Mouse (Mus musculus): ENCODE data around the gene Tspan18. TPM values are rescaled to one million over a fixed set of nuclear protein-coding genes. Genes with fewer than 3 reads are reported as not detected.

The Tspan18 gene
- total and polyA plus RNA-seq, 2 experiments = 0.55 to 2.4 TPM

GRCm38 (mm10) chr2:93206126-93206525 is 128.2 kb downstream of the Tspan18 start:
- 97% methylated on average over 1 of the region's 1 CpGs for WGBS
- Histone ChIP-seq H3K4me1 (ENCODE audit: control insufficient read depth, insufficient read depth, low read length) (no peaks in the 10 kb centered on the region), H3K27me3 (ENCODE audit: control insufficient read depth, insufficient read depth, low read length) (no peaks in the 10 kb centered on the region), H3K9ac (ENCODE audit: low read depth, low read length) (no peak overlapping the region), H3K27ac (replicated peaks; ENCODE audit: insufficient read depth, low read depth, low read length) (no peak overlapping the region), H3K36me3 (ENCODE audit: control insufficient read depth, insufficient read depth, low read length) (no peaks in the 10 kb centered on the region), H3K4me3 (ENCODE audit: insufficient read depth, low read depth, low read length) (no peak overlapping the region), H3K79me2 (ENCODE audit: control insufficient read depth, insufficient read depth, low read length) (no peaks in the 10 kb centered on the region)
- DNase-seq (ENCODE audit: extremely low read depth, low read depth, low spot score) = no peak
- TF ChIP-seq CTCF (IDR thresholded peaks at IDR 0.05; ENCODE audit: low read depth, low read length) (no peak), POLR2A (IDR thresholded peaks at IDR 0.05; ENCODE audit: extremely low read depth, insufficient read depth, low read length) (no peak)

- no peak overlapping the region for H3K4me3 ChIP-seq (ENCODE audit: insufficient read depth, low read depth, low read length)
- H3K4me1 ChIP-seq (ENCODE audit: control insufficient read depth, insufficient read depth, low read length) = no peaks in the 10 kb centered on the region
- H3K27ac ChIP-seq (replicated peaks; ENCODE audit: insufficient read depth, low read depth, low read length) = no peak overlapping the region
- no peaks in the 10 kb centered on the region for H3K36me3 ChIP-seq (ENCODE audit: control insufficient read depth, insufficient read depth, low read length)
- H3K27me3 ChIP-seq (ENCODE audit: control insufficient read depth, insufficient read depth, low read length) = no peaks in the 10 kb centered on the region
- no peaks in the 10 kb centered on the region for H3K79me2 ChIP-seq (ENCODE audit: control insufficient read depth, insufficient read depth, low read length)
- TF ChIP-seq POLR2A (IDR thresholded peaks at IDR 0.05; ENCODE audit: extremely low read depth, insufficient read depth, low read length) (no peak), CTCF (IDR thresholded peaks at IDR 0.05; ENCODE audit: low read depth, low read length) (no peak)
- no peak overlapping the region for H3K9ac ChIP-seq (ENCODE audit: low read depth, low read length)
- WGBS = 75% methylated on average over 6 of the region's 6 CpGs
- DNase-seq (ENCODE audit: extremely low read depth, low read depth, low spot score) = no peak
Measured at GRCm38 (mm10) chr2:93204571-93204970, 129.7 kb downstream of the Tspan18 start.

- H3K9ac ChIP-seq (ENCODE audit: low read depth, low read length) = no peak overlapping the region
- no peaks in the 10 kb centered on the region for H3K27me3 ChIP-seq (ENCODE audit: control insufficient read depth, insufficient read depth, low read length)
- H3K4me1 ChIP-seq (ENCODE audit: control insufficient read depth, insufficient read depth, low read length) = no peaks in the 10 kb centered on the region
- no peaks in the 10 kb centered on the region for H3K36me3 ChIP-seq (ENCODE audit: control insufficient read depth, insufficient read depth, low read length)
- no peak overlapping the region for H3K27ac ChIP-seq (replicated peaks; ENCODE audit: insufficient read depth, low read depth, low read length)
- WGBS = 8% methylated on average over 10 of the region's 10 CpGs
- TF ChIP-seq CTCF (IDR thresholded peaks at IDR 0.05; ENCODE audit: low read depth, low read length) (peak; percentile 79), POLR2A (IDR thresholded peaks at IDR 0.05; ENCODE audit: extremely low read depth, insufficient read depth, low read length) (no peak)
- DNase-seq (ENCODE audit: extremely low read depth, low read depth, low spot score) = peak; percentile 77
- no peaks in the 10 kb centered on the region for H3K79me2 ChIP-seq (ENCODE audit: control insufficient read depth, insufficient read depth, low read length)
- no peak overlapping the region for H3K4me3 ChIP-seq (ENCODE audit: insufficient read depth, low read depth, low read length)
Measured at GRCm38 (mm10) chr2:93203682-93204081, 130.6 kb downstream of the Tspan18 start.

- WGBS = 67% methylated on average over 1 of the region's 1 CpGs
Measured at GRCm38 (mm10) chr2:93202782-93203181, 131.5 kb downstream of the Tspan18 start.

GRCm38 (mm10) chr2:93201997-93202396 is 132.3 kb downstream of the Tspan18 start:
- TF ChIP-seq POLR2A (IDR thresholded peaks at IDR 0.05; ENCODE audit: extremely low read depth, insufficient read depth, low read length) (no peak), CTCF (IDR thresholded peaks at IDR 0.05; ENCODE audit: low read depth, low read length) (no peak)
- H3K9ac ChIP-seq (ENCODE audit: low read depth, low read length) = no peak overlapping the region
- H3K27me3 ChIP-seq (ENCODE audit: control insufficient read depth, insufficient read depth, low read length) = no peaks in the 10 kb centered on the region
- H3K4me3 ChIP-seq (ENCODE audit: insufficient read depth, low read depth, low read length) = no peak overlapping the region
- no peak overlapping the region for H3K27ac ChIP-seq (replicated peaks; ENCODE audit: insufficient read depth, low read depth, low read length)
- 83% methylated on average over 3 of the region's 3 CpGs for WGBS
- H3K79me2 ChIP-seq (ENCODE audit: control insufficient read depth, insufficient read depth, low read length) = no peaks in the 10 kb centered on the region
- no peak for DNase-seq (ENCODE audit: extremely low read depth, low read depth, low spot score)
- no peaks in the 10 kb centered on the region for H3K4me1 ChIP-seq (ENCODE audit: control insufficient read depth, insufficient read depth, low read length)
- no peaks in the 10 kb centered on the region for H3K36me3 ChIP-seq (ENCODE audit: control insufficient read depth, insufficient read depth, low read length)

More at GRCm38 (mm10) chr2:93202782-93203181, 131.5 kb downstream of the Tspan18 start:
- no peak for DNase-seq (ENCODE audit: extremely low read depth, low read depth, low spot score)
- Histone ChIP-seq H3K27ac (replicated peaks; ENCODE audit: insufficient read depth, low read depth, low read length) (no peak overlapping the region), H3K27me3 (ENCODE audit: control insufficient read depth, insufficient read depth, low read length) (no peaks in the 10 kb centered on the region), H3K79me2 (ENCODE audit: control insufficient read depth, insufficient read depth, low read length) (no peaks in the 10 kb centered on the region), H3K9ac (ENCODE audit: low read depth, low read length) (no peak overlapping the region), H3K36me3 (ENCODE audit: control insufficient read depth, insufficient read depth, low read length) (no peaks in the 10 kb centered on the region), H3K4me3 (ENCODE audit: insufficient read depth, low read depth, low read length) (no peak overlapping the region), H3K4me1 (ENCODE audit: control insufficient read depth, insufficient read depth, low read length) (no peaks in the 10 kb centered on the region)
- no peak for TF ChIP-seq POLR2A (IDR thresholded peaks at IDR 0.05; ENCODE audit: extremely low read depth, insufficient read depth, low read length)
- no peak for TF ChIP-seq CTCF (IDR thresholded peaks at IDR 0.05; ENCODE audit: low read depth, low read length)

- no peaks in the 10 kb centered on the region for H3K27me3 ChIP-seq (ENCODE audit: control insufficient read depth, insufficient read depth, low read length)
- TF ChIP-seq POLR2A (IDR thresholded peaks at IDR 0.05; ENCODE audit: extremely low read depth, insufficient read depth, low read length) = no peak
- TF ChIP-seq CTCF (IDR thresholded peaks at IDR 0.05; ENCODE audit: low read depth, low read length) = no peak
- no peak for DNase-seq (ENCODE audit: extremely low read depth, low read depth, low spot score)
- H3K4me1 ChIP-seq (ENCODE audit: control insufficient read depth, insufficient read depth, low read length) = no peaks in the 10 kb centered on the region
- no peak overlapping the region for H3K4me3 ChIP-seq (ENCODE audit: insufficient read depth, low read depth, low read length)
- no peaks in the 10 kb centered on the region for H3K36me3 ChIP-seq (ENCODE audit: control insufficient read depth, insufficient read depth, low read length)
- H3K9ac ChIP-seq (ENCODE audit: low read depth, low read length) = no peak overlapping the region
- WGBS = 68% methylated on average over 10 of the region's 10 CpGs
- no peaks in the 10 kb centered on the region for H3K79me2 ChIP-seq (ENCODE audit: control insufficient read depth, insufficient read depth, low read length)
- H3K27ac ChIP-seq (replicated peaks; ENCODE audit: insufficient read depth, low read depth, low read length) = no peak overlapping the region
Measured at GRCm38 (mm10) chr2:93200681-93201340, 133.5 kb downstream of the Tspan18 start.

Measured in liver, adult 2 months (tissue).